9 mouse cellular contexts compared by ENCODE assay signal in the genomic region with DNA sequence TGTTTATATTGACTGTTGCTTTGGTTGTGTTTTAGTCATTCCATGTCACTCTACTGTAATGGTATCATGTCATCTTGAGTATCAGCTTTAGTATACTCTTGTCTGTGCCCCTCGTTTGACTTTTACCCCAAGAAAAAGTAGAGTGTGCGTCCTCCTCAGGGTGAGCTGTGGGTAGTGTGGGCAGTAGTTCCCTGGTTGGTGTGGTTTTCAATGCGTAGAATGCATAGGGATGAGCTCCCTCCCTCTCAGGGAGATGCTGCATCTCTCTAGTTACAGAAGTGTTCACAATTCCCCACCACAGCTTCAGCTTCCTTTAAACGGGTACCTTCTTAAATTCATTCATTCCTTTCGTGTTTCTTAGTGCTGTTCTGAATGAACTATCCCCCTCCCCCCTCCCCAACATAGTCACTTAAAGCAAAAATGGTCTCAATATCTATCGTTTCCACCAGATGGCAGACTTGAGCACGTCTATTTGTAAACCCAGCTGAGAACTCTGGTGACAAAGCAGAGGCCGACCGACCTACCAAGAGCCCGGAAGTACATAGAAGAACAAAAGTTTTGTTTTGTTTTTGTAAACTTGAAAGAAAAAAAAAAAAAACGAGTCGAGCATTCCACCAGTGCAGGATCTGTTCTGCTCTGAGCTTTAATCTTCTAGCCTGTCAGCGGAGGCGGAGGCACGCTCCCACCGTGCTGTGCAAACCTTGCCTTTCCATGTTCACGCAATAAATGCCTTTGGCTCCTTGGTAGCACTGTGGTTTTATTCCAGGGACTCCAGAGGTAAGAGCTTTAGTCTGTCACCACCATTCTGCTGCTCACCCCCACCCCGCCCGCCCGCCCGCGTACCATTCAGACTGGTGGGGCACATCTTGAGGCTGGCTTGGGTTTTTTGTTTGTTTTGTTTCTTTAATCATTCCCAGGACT. TPM values are rescaled to one million over a fixed set of nuclear protein-coding genes. Genes with fewer than 3 reads are reported as not detected.
A peak's percentile ranks its signal among the peaks of the same experiment; 100 is the strongest.
DNase-seq lines count a peak whose midpoint lies in the region; ATAC-seq and TF ChIP-seq lines count a peak whose summit lies in the region.
"Had no signal": no experiment of that assay in that cellular context is flagged by ENCODE, and none has a peak within 500 bp of the region (broad histone marks: within the 10 kb centered on the region; RNA-seq: fewer than 3 reads in every experiment).

No protein-coding gene starts in this region.

- no peaks in the 10 kb centered on the region for H3K27me3 ChIP-seq in forebrain, postnatal 0 days (ENCODE audit: insufficient read depth, low read length)
- H3K27me3 ChIP-seq in intestine, embryonic 14.5 days (replicated peaks; ENCODE audit: control insufficient read depth, insufficient read depth, low read length) = no peaks in the 10 kb centered on the region
- H3K27me3 ChIP-seq in limb, embryonic 12.5 days = no peaks in the 10 kb centered on the region
- H3K27me3 ChIP-seq in midbrain, postnatal 0 days (ENCODE audit: insufficient read depth, low read length) = no peaks in the 10 kb centered on the region
- H3K27me3 ChIP-seq: neural tube, embryonic 13.5 days had no signal

- no peak overlapping the region for H3K9ac ChIP-seq in forebrain, postnatal 0 days
- H3K9ac ChIP-seq in intestine, embryonic 14.5 days (ENCODE audit: low read length) = no peak overlapping the region
- no peak overlapping the region for H3K9ac ChIP-seq in limb, embryonic 12.5 days (replicated peaks)
- H3K9ac ChIP-seq in midbrain, postnatal 0 days (replicated peaks; ENCODE audit: low read length, poor library complexity, severe bottlenecking) = no peak overlapping the region
- H3K9ac ChIP-seq: neural tube, embryonic 13.5 days had no signal

- ATAC-seq in forebrain, postnatal 0 days = peak; percentile 60
- ATAC-seq in intestine, embryonic 14.5 days (replicated peaks; ENCODE audit: low FRiP score, low TSS enrichment, low read depth) = peak; percentile 37; the same call in 1 of the 2 replicates
- 0 out of 2 replicates have a peak, but pooled peaks have one; percentile 37 for ATAC-seq in limb, embryonic 12.5 days (ENCODE audit: insufficient number of reproducible peaks, insufficient read depth, low FRiP score, low TSS enrichment, low read depth)
- ATAC-seq in midbrain, postnatal 0 days (ENCODE audit: low FRiP score) = peak; percentile 50

- peak; percentile 54 to 62 for DNase-seq in left cerebral cortex, adult 18-20 months (ENCODE audit: low spot score in 2 of 2)
- DNase-seq in left cerebral cortex, postnatal 36 days (ENCODE audit: low spot score in 2 of 2) = no peak
- peak; percentile 75 for DNase-seq in c-Kit-positive CD71-negative TER-119-negative erythroid progenitor cells, embryonic 14.5 days (ENCODE audit: low read depth)
- peak; percentile 87 for DNase-seq in forebrain, postnatal 0 days
- DNase-seq in intestine, embryonic 14.5 days (ENCODE audit: low spot score) = peak; percentile 73
- DNase-seq in midbrain, postnatal 0 days (ENCODE audit: low spot score) = peak; percentile 89
- DNase-seq in thymus, postnatal 0 days (ENCODE audit: low spot score) = peak; percentile 88

- intact Hi-C loops in left cerebral cortex, postnatal 36 days (cut with DNase I) = no loop called here

- H3K4me1 ChIP-seq in forebrain, postnatal 0 days (ENCODE audit: insufficient read depth) = no peaks in the 10 kb centered on the region
- H3K4me1 ChIP-seq in intestine, embryonic 14.5 days (replicated peaks; ENCODE audit: control insufficient read depth, insufficient read depth, low read length) = no peaks in the 10 kb centered on the region
- H3K4me1 ChIP-seq in limb, embryonic 12.5 days (replicated peaks) = no peaks in the 10 kb centered on the region
- H3K4me1 ChIP-seq in midbrain, postnatal 0 days (ENCODE audit: insufficient read depth, low read length) = no peaks in the 10 kb centered on the region
- H3K4me1 ChIP-seq: neural tube, embryonic 13.5 days had no signal

- H3K27ac ChIP-seq in forebrain, postnatal 0 days (ENCODE audit: low read depth, low read length) = no peak overlapping the region
- no peak overlapping the region for H3K27ac ChIP-seq in intestine, embryonic 14.5 days (ENCODE audit: low read depth)
- no peak overlapping the region for H3K27ac ChIP-seq in limb, embryonic 12.5 days
- no peak overlapping the region for H3K27ac ChIP-seq in midbrain, postnatal 0 days (ENCODE audit: low read depth, low read length)
- H3K27ac ChIP-seq: neural tube, embryonic 13.5 days had no signal

- no peaks in the 10 kb centered on the region for H3K9me3 ChIP-seq in forebrain, postnatal 0 days (ENCODE audit: low read length)
- no peaks in the 10 kb centered on the region for H3K9me3 ChIP-seq in intestine, embryonic 14.5 days (ENCODE audit: control insufficient read depth, low read length)
- no peaks in the 10 kb centered on the region for H3K9me3 ChIP-seq in limb, embryonic 12.5 days
- no peaks in the 10 kb centered on the region for H3K9me3 ChIP-seq in midbrain, postnatal 0 days (ENCODE audit: low read length)
- H3K9me3 ChIP-seq: neural tube, embryonic 13.5 days had no signal

- no peak overlapping the region for H3K4me2 ChIP-seq in forebrain, postnatal 0 days (ENCODE audit: low read depth)
- no peak overlapping the region for H3K4me2 ChIP-seq in intestine, embryonic 14.5 days (ENCODE audit: low read length)
- H3K4me2 ChIP-seq in limb, embryonic 12.5 days = no peak overlapping the region
- H3K4me2 ChIP-seq in midbrain, postnatal 0 days (ENCODE audit: low read depth, low read length, poor library complexity, severe bottlenecking) = no peak overlapping the region
- H3K4me2 ChIP-seq: neural tube, embryonic 13.5 days had no signal

- peak; percentile 66 for TF ChIP-seq CTCF in forebrain, postnatal 0 days (IDR thresholded peaks at IDR 0.05; ENCODE audit: low read depth)
- TF ChIP-seq CTCF in midbrain, postnatal 0 days (IDR thresholded peaks at IDR 0.05) = peak; percentile 79

- H3K36me3 ChIP-seq in forebrain, postnatal 0 days (ENCODE audit: insufficient read depth) = no peaks in the 10 kb centered on the region
- no peaks in the 10 kb centered on the region for H3K36me3 ChIP-seq in intestine, embryonic 14.5 days (ENCODE audit: control insufficient read depth, insufficient read depth, low read length)
- H3K36me3 ChIP-seq in limb, embryonic 12.5 days = peaks cover 12% of the 10 kb centered on the region; the same call in 1 of the 2 replicates
- H3K36me3 ChIP-seq in midbrain, postnatal 0 days (ENCODE audit: insufficient read depth, low read length) = no peaks in the 10 kb centered on the region
- H3K36me3 ChIP-seq: neural tube, embryonic 13.5 days had no signal

- no peak overlapping the region for H3K4me3 ChIP-seq in forebrain, postnatal 0 days (ENCODE audit: low read depth, low read length)
- no peak overlapping the region for H3K4me3 ChIP-seq in intestine, embryonic 14.5 days (ENCODE audit: low read depth, low read length)
- no peak overlapping the region for H3K4me3 ChIP-seq in limb, embryonic 12.5 days (replicated peaks)
- H3K4me3 ChIP-seq in midbrain, postnatal 0 days (ENCODE audit: low read depth, low read length) = no peak overlapping the region
- H3K4me3 ChIP-seq: neural tube, embryonic 13.5 days had no signal

- WGBS in forebrain, postnatal 0 days = 53% methylated on average over 22 of the region's 22 CpGs
- 53% methylated on average over 22 of the region's 22 CpGs for WGBS in intestine, embryonic 14.5 days
- 73% methylated on average over 22 of the region's 22 CpGs for WGBS in limb, embryonic 12.5 days
- 58% methylated on average over 22 of the region's 22 CpGs for WGBS in midbrain, postnatal 0 days

RNA-seq across cellular contexts. Expression of a gene that starts 4.7 kb away (rescaled TPM):
- under 1 TPM; 0.16 to 0.19 TPM for total RNA-seq in left cerebral cortex, adult 18-20 months (2021)
- total RNA-seq in left cerebral cortex, postnatal 36 days (2021) = under 1 TPM; 0.17 to 0.18 TPM
- total RNA-seq in forebrain, postnatal 0 days (2014; rRNA removed) = 0.19 and 0.38 TPM in 2 replicates
- 0.08 TPM in 2 replicates for polyA plus RNA-seq in forebrain, postnatal 0 days (2015; fragmentation: Nextera tagmentation; extraction: Ambion mirVana)
- polyA plus RNA-seq in intestine, embryonic 14.5 days (2014; fragmentation: Nextera tagmentation; extraction: Ambion mirVana) = 1.6 and 2.2 TPM in 2 replicates
- polyA plus RNA-seq in limb, embryonic 12.5 days (2016; fragmentation: Nextera tagmentation; extraction: Ambion mirVana) = 0.25 and 0.59 TPM in 2 replicates
- 0.27 and 0.76 TPM in 2 replicates for total RNA-seq in midbrain, postnatal 0 days (2014; rRNA removed)
- polyA plus RNA-seq in midbrain, postnatal 0 days (2015; fragmentation: Nextera tagmentation; extraction: Ambion mirVana) = 0.14 and 0.16 TPM in 2 replicates
- 0.13 and 0.17 TPM in 2 replicates for polyA plus RNA-seq in thymus, postnatal 0 days (2015; fragmentation: Nextera tagmentation; extraction: Ambion mirVana)

Comparison
In these comparisons a context has a peak if more than half of its experiments do, and no peak if none do; other contexts are left out.
1. DNase-seq: peak in left cerebral cortex, adult 18-20 months (2 of 2), c-Kit-positive CD71-negative TER-119-negative erythroid progenitor cells, embryonic 14.5 days (single experiment), forebrain, postnatal 0 days (single experiment), intestine, embryonic 14.5 days (single experiment), midbrain, postnatal 0 days (single experiment) and thymus, postnatal 0 days (single experiment); none in left cerebral cortex, postnatal 36 days (0 of 2).
2. Peak in every context shown above with its lines, with median percentiles within 50 percentile points of each other: ATAC-seq.